Mouse (Mus musculus): Measurements from ENCODE around the gene Arsj.
A peak's percentile ranks its signal among the peaks of the same experiment; 100 is the strongest.

The Arsj gene

DNA sequence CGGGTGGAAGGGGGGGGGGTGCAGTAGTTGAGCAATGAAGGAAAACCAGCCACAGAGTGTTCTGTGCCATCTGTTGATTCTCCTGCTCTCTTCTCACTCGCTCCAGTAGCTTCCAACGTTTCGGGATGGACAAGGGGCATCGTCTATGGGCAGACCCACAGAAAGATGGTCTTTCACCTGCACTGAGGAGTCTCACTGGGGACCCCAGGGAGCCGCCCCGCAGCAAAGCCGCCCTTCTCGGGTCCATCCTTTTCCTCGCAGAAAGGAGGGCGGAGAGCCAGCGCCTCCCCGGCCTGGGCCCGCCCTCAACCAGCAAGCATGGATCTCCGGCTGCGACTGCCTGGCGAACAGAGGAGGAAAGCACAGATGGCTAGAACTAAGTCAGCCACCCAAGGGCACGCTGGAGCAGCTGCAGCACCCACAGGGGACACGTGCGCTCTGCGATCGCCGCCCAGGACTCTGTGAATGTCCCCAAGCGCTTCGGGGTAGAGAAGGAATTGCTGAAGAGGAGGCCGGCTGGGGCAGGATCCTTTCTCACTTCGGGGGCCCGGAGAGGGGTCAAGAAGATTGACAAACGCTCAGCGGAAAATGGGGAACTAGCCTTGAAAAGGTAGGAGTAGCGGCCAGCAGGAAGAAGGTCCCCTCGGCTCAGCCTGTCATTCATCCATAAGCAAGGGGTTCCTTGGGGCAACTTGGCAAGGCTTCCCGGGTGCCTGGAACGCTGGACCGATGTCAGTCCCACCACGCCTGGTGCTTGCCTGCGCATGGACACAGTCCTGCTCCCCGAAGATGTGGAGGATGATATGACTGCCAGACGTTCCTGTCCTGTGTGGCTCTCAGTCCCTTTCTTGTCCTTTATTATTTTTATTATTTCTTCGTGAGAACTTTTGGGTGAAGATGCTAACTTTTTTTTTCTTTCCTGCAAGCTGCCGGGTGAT lies at the start of gene Arsj:
TSS of gene Arsj (plus strand) at position 117 of the 938 bp plus-strand sequence.
- DNase-seq (ENCODE audit: low spot score) = peak; percentile 57

DNA sequence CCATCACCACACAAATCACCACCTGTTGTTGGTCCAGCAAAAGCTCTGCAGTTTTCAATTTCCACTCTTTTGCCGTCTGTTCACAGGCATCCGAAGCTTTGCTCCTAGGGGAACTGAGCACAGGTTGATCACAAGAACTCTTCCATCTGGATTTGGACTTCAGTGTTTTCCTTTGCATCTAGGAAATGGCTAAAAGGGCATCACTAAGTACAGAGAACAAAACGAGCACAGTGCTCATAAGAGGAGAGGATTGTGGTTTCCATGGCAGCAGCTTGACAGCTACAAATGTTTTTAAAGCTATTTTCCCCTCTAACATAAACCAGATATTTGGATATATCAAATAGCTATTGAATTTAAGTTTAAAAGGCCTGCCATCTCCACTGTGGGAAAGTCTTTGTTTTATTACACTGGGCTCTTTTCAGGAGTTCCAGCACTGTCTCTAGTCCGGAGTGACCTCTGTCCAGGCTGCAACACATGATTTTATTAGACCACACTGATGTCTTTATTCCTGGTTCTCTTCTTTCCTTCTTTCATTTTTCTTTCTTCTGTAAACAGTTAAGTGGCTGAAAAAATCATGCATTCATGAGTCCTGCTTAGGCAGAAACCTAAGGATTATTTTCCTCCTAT lies 38.5 kb upstream of the Arsj start:
- DNase-seq (ENCODE audit: low spot score) = no peak

DNA sequence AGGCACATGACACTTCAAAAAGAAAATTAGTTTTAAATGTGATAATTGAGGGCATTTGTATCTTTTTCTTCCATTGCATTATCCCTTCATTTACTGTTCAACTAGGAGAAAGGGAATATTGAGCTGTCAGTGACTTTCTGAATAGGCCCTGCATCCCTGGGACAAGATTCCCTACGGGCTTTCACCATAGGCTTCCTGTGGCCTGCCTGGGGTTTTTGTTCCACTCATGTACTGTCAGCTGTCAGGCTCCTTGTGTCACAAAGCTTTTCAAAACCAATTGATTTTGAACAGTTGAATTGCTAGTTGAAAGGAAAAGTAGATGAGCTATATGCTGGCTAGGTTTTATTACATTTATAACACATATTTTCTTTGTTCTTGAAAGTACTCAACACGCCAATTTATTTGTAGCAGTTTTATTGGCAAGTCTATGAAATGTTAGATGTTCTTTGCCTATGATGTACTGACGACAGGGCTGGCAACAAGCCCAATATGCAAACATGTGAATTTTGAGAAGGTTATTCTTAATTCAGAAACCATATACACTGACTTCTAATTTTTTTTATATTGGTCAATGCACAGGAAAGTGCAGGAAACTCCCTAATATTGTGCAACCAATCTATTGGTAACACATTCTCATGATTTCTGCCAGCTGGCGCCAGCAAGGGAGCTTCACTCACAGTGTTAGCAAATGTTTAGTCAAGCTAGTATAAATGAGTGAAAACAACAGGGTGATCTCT lies 37.4 kb upstream of the Arsj start:
- DNase-seq (ENCODE audit: low spot score) = no peak

DNA sequence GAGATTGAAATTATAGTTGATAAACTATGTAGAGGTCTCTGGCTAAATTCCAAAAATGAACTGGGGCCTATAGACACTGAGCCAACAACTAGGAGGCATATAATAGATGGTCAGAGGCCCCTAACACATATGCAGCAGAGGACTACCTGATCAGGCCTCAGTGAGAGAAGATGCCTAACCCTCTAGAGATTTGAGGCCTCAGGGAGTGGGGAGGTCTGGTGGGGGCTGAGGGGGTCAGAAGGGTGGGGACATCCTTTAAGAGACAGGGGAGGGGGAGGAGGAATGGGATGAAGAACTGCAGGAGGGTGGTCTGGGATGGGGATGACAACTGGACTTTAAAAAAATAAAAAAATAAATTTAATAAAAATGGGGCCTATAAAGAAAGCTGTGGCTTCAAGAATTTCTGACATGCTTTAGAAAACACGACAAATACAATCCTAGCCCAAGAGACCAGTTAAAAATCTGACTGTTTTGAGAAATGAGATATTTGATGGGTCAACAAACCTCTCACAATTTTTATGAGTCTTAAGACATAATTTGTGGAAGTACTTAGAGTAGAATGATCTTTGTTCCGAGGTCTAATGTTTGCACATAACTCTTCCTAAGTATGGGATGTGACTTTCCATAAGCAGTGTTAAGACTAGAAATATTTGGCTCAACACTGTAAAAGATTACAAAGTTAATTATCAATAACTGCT lies 36.7 kb upstream of the Arsj start:
- no peak for DNase-seq (ENCODE audit: low spot score)

DNA sequence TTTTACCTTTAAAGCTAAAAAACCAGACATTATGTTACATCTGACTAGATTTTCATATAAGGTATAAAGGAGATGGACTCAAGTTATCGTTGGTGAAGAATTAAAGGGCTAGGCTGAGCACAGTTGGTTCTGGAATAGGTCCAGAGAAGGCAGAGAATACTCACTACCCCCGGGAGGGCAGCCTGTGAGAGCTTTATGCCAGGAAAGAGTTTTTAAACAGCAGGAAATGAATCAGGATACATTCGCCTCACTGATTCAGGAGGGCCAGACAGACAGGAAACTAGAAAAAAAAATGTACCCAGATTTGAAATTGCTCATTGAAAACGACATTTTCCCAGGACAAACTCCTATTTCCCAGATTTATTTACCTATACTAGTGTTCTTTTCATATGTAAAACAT lies 28.2 kb upstream of the Arsj start:
- no peak for DNase-seq (ENCODE audit: low spot score)

DNA sequence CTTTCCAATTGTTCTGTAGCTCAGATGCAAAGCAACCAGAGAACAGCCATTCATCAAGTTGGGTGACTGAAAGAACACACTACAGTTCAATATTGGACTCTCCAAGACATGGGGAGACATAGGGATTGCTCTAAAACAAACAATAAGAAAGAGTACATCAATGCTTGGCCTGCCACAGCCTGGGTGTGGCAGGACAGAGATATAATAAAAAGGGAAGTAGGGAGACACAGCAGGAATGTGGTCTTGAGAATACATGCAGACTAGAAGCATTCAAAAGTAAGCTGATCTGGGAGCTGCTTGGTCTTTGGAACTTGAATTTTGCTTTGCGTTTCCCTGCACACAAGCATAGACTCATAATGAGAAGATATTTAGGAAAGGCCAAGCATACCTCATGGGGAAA lies 18.7 kb upstream of the Arsj start:
- DNase-seq (ENCODE audit: low spot score) = no peak

DNA sequence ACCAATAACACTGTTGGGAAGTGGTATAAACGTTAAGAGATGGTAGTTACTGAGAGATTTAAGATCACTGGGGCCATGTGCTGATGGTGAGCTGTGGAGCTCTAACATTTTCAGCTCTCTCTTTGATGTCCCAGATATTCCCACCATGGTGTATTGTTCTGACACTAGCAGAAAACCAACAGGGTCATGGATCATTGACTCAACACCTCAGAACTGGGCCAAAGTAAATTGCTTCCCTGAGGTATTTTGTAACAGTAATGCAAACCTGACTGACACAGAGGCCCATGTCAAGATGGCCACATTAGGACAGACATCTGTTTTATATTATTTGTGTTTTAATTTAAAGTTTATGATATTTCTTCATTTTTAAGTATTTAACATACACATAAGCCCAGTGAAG lies 3.7 kb upstream of the Arsj start:
- DNase-seq (ENCODE audit: low spot score) = no peak

DNA sequence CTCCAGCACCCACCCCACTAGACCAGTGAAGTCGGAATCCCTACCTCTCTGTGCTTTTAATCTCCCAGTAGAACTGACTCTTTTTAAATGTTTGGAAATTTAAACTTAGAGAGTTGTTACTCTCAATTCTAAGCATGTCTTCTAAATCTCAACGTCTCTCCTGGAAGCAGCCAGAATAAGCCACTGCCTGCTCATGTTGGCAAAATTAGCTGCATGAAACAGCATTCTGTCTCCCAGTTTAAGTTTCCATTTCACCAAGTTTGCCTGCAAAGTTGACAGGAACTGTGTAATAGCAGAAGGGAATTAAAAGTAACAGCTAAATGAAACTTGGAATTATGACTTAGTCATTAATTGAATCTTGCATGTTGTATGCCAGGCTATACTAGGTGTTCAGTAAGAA lies 1.1 kb upstream of the Arsj start:
- DNase-seq (ENCODE audit: low spot score) = no peak

DNA sequence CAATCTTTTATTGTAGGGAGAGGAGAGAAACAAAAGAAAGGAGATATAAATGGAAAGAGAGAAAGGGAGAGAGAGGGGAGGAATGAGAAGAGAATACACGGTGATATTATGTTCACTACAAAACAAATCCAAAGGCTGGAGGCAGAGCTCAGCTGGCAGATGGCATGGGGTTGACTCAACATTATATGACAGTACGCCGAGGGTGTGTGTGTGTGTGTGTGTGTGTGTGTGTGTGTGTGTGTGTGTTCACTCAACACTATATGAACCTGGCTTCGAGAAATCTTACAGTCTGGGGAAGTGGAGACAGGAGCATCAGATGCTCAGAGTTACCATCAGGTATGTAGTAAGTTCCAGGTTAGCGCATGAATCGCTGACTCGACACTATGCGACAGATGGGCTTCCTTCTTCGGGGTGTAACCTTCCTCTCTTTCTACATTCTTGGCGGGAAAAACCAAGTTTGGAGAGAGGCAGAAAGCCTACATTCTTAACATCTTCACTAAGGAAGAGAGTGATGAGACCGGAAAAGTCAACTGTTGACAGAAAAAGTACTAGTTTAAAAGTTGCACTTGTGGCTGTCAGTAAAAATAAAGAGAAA lies 456 bp upstream of the Arsj start:
- peak; percentile 7 for DNase-seq (ENCODE audit: low spot score)

DNA sequence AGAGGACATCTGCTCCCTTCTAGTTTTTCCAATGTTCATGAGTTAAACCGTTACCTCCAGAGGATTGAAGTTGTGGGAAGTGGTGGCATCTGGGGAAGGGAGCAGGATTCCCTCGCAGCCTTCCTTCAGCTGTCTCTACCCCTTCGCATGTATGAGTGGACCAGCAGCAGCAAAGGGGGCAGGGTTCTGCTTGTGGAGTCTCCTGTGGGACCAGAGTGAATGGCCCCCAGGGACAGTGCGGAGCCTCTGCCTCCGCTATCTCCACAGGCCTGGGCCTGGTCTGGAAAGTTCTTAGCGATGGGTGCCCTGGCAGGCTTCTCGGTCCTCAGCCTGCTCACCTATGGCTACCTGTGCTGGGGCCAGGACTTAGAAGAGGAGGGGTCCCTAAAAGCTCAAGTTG lies 1.1 kb downstream of the Arsj start:
- no peak for DNase-seq (ENCODE audit: low spot score)

DNA sequence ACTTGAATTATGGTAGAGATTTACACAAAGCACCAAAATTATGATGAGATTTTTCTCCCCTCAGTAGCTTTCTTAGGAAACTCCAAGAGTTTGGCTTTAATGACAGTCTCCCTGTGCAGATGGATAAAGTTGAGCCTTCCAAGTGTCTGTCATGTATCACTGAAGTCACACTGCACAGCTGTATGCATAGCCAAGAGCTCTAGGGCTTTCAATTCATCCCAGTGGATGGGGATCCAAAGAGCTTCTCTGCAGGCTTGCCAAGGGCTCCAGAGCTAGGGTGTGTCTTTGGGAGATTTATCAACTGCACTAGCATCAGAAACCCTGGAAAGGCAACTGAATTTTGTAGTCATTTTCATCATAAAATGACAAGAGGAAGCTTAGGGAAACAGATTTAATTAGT lies 7.1 kb downstream of the Arsj start:
- DNase-seq (ENCODE audit: low spot score) = no peak

DNA sequence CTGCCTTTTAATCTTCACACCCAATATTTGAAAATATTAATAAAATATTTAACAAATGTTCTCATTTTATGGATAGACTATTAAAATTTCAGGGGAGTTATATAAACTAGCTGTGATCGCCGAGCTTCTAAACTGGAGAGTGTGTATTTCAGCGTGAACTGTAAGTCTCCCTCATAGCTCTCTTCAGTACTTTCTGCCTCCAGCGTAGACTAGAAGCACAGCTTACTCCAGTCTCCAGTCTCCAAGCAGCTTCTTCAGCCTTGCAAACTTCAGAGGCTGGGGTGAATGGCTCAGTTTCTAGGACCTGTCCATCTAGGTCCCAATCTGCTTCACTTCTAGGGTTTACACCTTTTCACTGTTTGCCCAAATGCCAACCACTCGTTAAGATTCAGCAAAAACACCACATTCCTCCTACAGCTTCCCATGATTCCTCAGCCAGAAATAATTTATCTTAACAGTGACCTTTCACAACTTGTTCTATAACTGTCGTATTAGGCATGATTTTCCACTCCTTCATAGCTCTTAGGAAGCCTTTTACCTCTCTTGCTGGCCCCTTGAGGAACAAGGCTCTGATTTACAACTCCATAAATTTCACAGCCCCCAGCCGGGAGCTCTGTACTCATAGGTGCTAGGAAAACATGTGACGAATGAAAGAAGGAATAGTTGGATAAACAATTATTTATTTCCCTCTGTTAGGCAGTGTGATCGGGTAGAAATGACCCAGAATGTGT lies 9.5 kb downstream of the Arsj start:
- DNase-seq (ENCODE audit: low spot score) = no peak

DNA sequence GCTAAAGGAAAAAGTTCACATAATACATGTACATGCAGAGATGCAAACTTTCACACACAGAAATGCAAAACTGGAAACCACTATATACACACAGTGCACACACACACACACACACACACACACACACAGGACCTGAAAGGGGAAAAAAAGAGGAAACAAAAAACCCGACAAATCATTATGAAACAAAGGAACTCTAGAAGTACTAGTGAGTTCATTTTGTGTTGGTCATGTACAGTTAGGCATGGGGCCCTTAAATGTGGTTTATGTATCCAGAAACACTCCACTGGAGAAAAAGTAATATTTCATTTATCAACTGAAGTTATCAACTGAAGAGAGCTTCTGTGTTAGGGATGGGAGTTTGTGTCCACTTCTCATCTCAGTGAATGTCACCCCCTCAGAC lies 10.2 kb downstream of the Arsj start:
- DNase-seq (ENCODE audit: low spot score) = no peak

DNA sequence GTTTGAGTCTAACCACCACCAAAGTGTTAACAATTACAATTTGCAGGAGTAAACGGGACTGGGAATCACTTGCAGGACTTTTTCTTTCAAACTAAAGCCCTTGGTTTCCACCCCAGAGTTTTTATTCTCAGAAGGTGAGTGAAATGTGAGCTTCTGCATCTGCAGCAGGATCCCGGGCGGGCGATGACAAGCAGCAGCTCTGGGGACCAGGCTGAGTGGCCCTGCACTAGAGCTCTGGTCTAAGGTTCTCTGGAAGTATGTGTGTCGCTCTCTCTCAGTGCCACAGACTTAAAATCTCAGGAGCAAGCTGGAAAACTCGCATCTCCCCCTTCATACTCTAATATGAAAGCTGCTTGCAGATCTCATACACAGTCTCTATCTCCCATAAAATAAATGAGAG lies 15.8 kb downstream of the Arsj start:
- DNase-seq (ENCODE audit: low spot score) = no peak

DNA sequence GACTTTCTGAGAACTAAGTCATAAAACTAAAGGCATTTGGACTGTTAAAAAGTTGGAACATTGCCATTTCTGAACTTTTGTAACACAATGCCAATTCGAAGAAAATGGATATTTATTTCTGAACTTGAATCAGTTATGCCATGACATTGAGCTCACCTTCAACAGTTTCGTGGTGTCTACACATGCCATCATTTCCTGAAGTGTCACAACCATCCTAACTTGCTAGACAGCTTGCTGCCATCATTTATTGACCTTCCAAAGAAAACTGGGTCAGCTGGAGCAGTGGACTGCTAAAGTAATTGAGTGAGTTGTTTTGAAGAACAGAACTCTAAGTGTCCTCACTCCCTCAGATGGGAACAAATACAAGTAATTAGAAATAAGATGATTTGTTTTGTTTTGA lies 16.2 kb downstream of the Arsj start:
- no peak for DNase-seq (ENCODE audit: low spot score)

DNA sequence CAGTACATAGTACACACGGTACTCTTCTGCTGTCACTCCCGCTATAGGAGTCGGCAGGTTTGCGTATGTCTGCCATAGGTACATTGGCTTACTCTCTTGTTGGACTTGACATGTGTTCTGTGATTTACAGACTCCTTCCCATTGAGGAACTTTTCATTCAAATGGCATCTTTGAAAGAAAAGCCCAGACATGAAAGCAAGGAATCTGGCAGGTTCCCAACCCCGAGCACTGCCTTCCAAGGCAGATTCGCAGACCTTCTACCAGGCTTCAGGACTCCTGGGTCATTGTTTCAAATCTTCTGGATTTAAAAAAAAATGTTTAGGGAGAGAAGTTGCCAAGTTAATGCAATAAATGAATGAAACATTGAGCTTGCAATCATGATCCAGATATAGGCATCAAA lies 19.8 kb downstream of the Arsj start:
- no peak for DNase-seq (ENCODE audit: low spot score)

DNA sequence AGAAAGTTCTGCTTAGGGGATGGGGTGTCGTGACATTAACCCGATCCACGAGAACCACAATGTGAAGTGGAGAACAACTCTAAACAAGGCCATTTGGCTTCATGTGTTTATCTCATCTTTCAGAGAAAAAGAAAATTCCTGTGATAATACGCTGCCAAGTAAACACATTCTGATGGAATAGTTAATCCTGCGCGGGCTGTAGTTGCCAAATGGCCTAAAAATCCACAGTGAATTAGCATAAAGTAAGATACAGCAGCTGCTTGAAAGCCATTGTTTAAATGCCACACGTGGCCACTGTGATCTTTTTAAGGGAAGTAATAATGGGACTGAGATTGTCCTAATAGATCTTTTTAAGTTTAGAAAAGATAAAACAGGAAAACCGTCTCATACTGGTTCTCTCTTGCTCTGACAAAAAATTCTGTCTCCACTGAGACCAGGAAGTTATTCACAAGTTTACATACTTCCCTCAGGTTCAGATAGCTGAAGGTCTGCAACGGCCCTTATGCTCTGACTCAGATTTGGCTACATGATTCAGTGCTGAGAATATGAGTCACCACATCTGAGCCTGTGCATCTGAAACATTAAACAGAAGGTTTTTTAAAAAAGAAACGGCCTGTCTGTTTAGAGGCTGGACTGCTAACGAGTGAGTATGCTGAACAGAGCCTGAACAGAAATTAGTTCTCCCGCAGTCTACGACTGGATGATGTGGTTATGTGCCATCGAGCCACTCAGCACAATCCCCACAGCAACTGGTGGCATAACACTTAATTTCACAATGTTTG lies 21.4 kb downstream of the Arsj start:
- DNase-seq (ENCODE audit: low spot score) = no peak

DNA sequence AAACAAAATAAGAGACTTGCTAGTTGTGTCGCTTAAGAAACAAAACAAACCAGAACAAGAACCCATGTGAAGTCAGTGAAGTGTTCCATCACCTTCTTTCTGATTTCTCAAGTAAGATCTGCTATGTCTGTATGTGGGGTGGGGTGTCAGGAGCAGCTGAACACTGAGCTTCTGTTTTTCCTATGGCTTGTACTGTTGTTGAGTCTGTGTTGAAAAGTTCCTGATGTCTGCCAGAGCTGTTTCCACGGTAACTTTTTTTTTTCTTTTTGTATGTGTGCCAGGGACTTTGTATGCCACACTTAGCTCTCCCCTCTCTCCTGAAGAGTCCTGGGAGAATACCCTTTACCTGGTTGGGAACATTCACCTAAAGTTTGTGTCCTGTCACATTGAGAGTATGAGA lies 34.0 kb downstream of the Arsj start:
- no peak for DNase-seq (ENCODE audit: low spot score)

DNA sequence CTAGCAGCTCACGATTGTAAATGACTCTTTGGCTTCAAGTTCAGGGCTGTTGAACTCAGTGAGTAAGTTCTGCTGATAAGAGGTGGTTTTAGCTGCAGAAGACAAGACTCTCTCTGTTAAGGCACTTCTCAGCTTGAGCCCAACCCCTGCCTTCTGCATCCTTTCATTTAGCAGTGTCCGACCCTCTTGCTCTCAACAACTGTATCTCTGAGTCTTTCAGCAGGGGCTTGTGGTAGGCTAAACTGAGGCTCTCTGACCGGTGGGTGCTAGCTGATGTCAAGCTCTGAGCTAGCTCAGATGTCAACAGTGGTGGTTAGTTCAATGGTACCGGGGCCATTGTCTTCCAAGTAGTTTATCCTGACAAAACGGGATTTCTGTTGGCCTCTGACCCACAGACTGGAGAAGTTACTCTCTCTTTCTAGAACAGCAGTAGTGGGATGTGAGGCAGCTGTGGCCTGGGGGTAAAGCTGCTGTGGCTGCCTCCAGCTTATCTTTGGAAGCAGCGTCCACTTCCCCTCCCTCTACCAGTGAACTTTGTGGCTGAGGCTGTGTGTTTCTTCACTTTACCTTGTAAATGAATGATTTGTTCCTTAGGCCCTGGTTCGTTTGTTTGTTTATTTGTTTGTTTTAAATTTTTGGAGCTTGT lies 34.6 kb downstream of the Arsj start:
- no peak for DNase-seq (ENCODE audit: low spot score)

DNA sequence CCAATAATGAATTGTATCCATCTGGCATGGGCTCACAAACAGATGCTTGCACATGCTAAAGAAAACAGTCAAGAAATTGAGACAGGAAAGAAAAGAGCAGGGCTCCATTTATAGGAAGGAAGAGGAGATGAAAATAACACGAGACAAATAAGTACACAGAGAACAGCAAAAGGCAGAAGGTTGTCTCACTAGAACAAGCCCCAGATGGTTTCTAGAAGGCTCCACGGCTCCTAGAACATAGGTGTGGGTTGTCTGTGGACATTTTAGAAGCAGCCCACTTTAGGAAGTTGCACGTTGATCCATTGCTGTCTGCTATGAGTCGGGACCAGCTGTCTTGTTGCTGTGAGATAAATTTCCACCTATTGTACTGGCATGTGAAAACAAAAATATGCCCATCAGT lies 37.2 kb downstream of the Arsj start:
- DNase-seq (ENCODE audit: low spot score) = no peak

Measured in retina, embryonic 14.5 days (tissue).